Mouse (Mus musculus) thymus, adult 2 months (tissue): Measurements from ENCODE around the gene Arpc3.

Experiments used
- CTCF ChIP-seq: fragments of 200-500 bp; IDR thresholded peaks from 2 replicates; pipeline ENCODE4 v1.5.1; 2012; ENCODE audit warnings: mild to moderate bottlenecking, control low read depth, low read length, moderate library complexity, borderline replicate concordance; ENCODE audit not compliant: control insufficient read depth, poor library complexity, insufficient read depth; ENCODE audit errors: extremely low read depth
- POLR2A ChIP-seq: fragments of 200-500 bp; IDR thresholded peaks from 2 replicates; pipeline ENCODE4 v1.6.1; 2012; ENCODE audit warnings: mild to moderate bottlenecking, low read length, control low read depth, moderate library complexity; ENCODE audit not compliant: control insufficient read depth, poor library complexity, insufficient read depth; ENCODE audit errors: extremely low read depth

DNA sequence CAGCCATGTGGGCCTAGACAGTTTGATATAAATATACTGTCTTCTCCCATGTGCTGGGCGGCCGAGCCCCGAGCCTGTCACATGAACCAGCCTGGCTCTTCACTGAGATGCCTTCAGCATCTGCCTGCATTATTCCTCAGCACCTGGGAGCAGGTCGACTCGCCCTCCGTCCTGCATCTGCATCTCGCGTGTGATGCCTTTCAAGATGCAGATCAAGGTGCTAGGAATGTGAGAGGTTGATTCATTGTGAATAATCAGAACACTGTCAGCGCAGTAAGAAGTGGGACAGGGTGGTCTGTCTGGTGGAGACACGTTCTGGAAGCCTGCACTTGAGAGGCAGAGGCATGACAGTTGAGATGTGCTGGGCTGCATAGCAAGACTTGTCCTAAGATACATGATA is 52.8 kb downstream of the Arpc3 start:
- TF ChIP-seq CTCF (no peak), POLR2A (no peak)
